Mouse (Mus musculus) heart, embryonic 13.5 days (tissue): ENCODE data around the gene Troap. TPM values are rescaled to one million over a fixed set of nuclear protein-coding genes. Genes with fewer than 3 reads are reported as not detected.

Experiments used
- ATAC-seq: fragments of 200-750 bp; cut with Nextera tagmentation; 2 replicates; pipeline ENCODE4 v1.8.0; 2017; ENCODE audit warnings: moderate TSS enrichment; ENCODE audit not compliant: insufficient number of reproducible peaks, low FRiP score, low TSS enrichment; ENCODE audit errors: extremely low read depth
- H3K27ac ChIP-seq: fragments of 300-500 bp; sonication (generic); replicated peaks from 2 replicates; pipeline ENCODE4 v1.5.1; 2015; ENCODE audit warnings: moderate library complexity, mild to moderate bottlenecking, inconsistent platforms
- H3K27me3 ChIP-seq: fragments of 300-500 bp; sonication (generic); replicated peaks from 2 replicates; pipeline ENCODE4 v1.6.1; 2015; ENCODE audit warnings: mild to moderate bottlenecking, inconsistent platforms
- H3K36me3 ChIP-seq: fragments of 300-500 bp; sonication (generic); 2 replicates; pipeline ENCODE4 v1.6.1; 2015; ENCODE audit warnings: mild to moderate bottlenecking, inconsistent platforms
- H3K4me1 ChIP-seq: fragments of 300-500 bp; sonication (generic); 2 replicates; pipeline ENCODE4 v1.6.1; 2015; ENCODE audit warnings: inconsistent platforms
- H3K4me2 ChIP-seq: fragments of 300-500 bp; sonication (generic); 2 replicates; pipeline ENCODE4 v1.6.1; 2015; ENCODE audit warnings: inconsistent platforms, mild to moderate bottlenecking, moderate library complexity
- H3K4me3 ChIP-seq: fragments of 300-500 bp; sonication (generic); 2 replicates; pipeline ENCODE4 v1.5.1; 2015; ENCODE audit warnings: moderate library complexity, mild to moderate bottlenecking, inconsistent platforms
- H3K9ac ChIP-seq: fragments of 300-500 bp; sonication (generic); 2 replicates; pipeline ENCODE4 v1.6.1; 2015; ENCODE audit warnings: inconsistent platforms, mild to moderate bottlenecking, moderate library complexity
- H3K9me3 ChIP-seq: fragments of 300-500 bp; sonication (generic); 2 replicates; pipeline ENCODE4 v1.6.1; 2016; ENCODE audit warnings: inconsistent platforms
- WGBS: fragments of 180-500 bp; shearing (Covaris S2); methylation state at CpG from one replicate; pipeline ENCODE4 v1.1.7; 2015; ENCODE audit warnings: mixed read lengths; 5-methylcytosine and 5-hydroxymethylcytosine counted together
- polyA plus RNA-seq: library from polyadenylated mRNA; unstranded; fragments of >200 nt; fragmentation: Nextera tagmentation; extraction: Ambion mirVana; gene quantifications from 2 replicates; pipeline ENCODE4 v1.2.1, GENCODE M21; 2015

Troap gene
- polyA plus RNA-seq, 1 experiment from 2014 or later, result 27.8 TPM

- ATAC-seq, result no peak
- Histone ChIP-seq H3K36me3 (no peaks in the 10 kb centered on the region), H3K4me1 (no peaks in the 10 kb centered on the region), H3K27me3 (0 out of 2 replicates have a peak, but pooled peaks cover 4% of the 10 kb centered on the region), H3K4me3 (no peak overlapping the region), H3K9me3 (no peaks in the 10 kb centered on the region), H3K9ac (no peak overlapping the region), H3K4me2 (no peak overlapping the region), H3K27ac (no peak overlapping the region)
- 62% methylated on average over 7 of the region's 7 CpGs for WGBS
These were observed 30.9 kb downstream of the Troap start for GRCm38 (mm10) chr15:99105238-99105637.

- Histone ChIP-seq H3K27ac (no peak overlapping the region), H3K4me1 (no peaks in the 10 kb centered on the region), H3K36me3 (no peaks in the 10 kb centered on the region), H3K9ac (no peak overlapping the region), H3K9me3 (no peaks in the 10 kb centered on the region), H3K27me3 (no peaks in the 10 kb centered on the region), H3K4me2 (no peak overlapping the region), H3K4me3 (no peak overlapping the region)
- 71% methylated on average over 3 of the region's 3 CpGs for WGBS
- no peak for ATAC-seq
These were observed 33.5 kb downstream of the Troap start for GRCm38 (mm10) chr15:99107866-99108265.

GRCm38 (mm10) chr15:99111139-99111538 is 36.8 kb downstream of the Troap start:
- Histone ChIP-seq H3K27me3 (no peaks in the 10 kb centered on the region), H3K36me3 (no peaks in the 10 kb centered on the region), H3K27ac (0 out of 2 replicates have a peak overlapping the region, but pooled peaks have one; percentile 4), H3K9ac (no peak overlapping the region), H3K9me3 (no peaks in the 10 kb centered on the region), H3K4me3 (no peak overlapping the region), H3K4me1 (0 out of 2 replicates have a peak, but pooled peaks cover 5% of the 10 kb centered on the region), H3K4me2 (no peak overlapping the region)
- WGBS, result 72% methylated on average over 3 of the region's 3 CpGs
- ATAC-seq, result no peak

- peak overlapping the region; percentile 4; the same call in 1 of the 2 replicates for H3K27ac ChIP-seq
These were observed 37.4 kb downstream of the Troap start for GRCm38 (mm10) chr15:99111809-99112208.

GRCm38 (mm10) chr15:99112843-99113395 is 38.5 kb downstream of the Troap start:
- Histone ChIP-seq H3K9ac (no peak overlapping the region), H3K4me1 (0 out of 2 replicates have a peak, but pooled peaks cover 5% of the 10 kb centered on the region), H3K27me3 (no peaks in the 10 kb centered on the region), H3K27ac (no peak overlapping the region), H3K4me2 (peak overlapping the region; percentile 48), H3K4me3 (peak overlapping the region; percentile 3; the same call in 1 of the 2 replicates), H3K9me3 (no peaks in the 10 kb centered on the region), H3K36me3 (no peaks in the 10 kb centered on the region)
- no peak for ATAC-seq
- WGBS, result 66% methylated on average over 11 of the region's 11 CpGs

More at GRCm38 (mm10) chr15:99111809-99112208, 37.4 kb downstream of the Troap start:
- Histone ChIP-seq H3K9me3 (no peaks in the 10 kb centered on the region), H3K4me1 (0 out of 2 replicates have a peak, but pooled peaks cover 5% of the 10 kb centered on the region), H3K4me2 (no peak overlapping the region), H3K4me3 (no peak overlapping the region), H3K27me3 (no peaks in the 10 kb centered on the region), H3K36me3 (no peaks in the 10 kb centered on the region), H3K9ac (no peak overlapping the region)
- 54% methylated on average over 4 of the region's 4 CpGs for WGBS
- ATAC-seq, result no peak

GRCm38 (mm10) chr15:99113396-99113975 is 39.1 kb downstream of the Troap start:
- WGBS, result 10% methylated on average over 9 of the region's 9 CpGs

GRCm38 (mm10) chr15:99114312-99115064 is 40.1 kb downstream of the Troap start:
- Histone ChIP-seq H3K4me3 (no peak overlapping the region), H3K4me2 (no peak overlapping the region), H3K36me3 (no peaks in the 10 kb centered on the region), H3K9ac (no peak overlapping the region), H3K27me3 (no peaks in the 10 kb centered on the region), H3K4me1 (0 out of 2 replicates have a peak, but pooled peaks cover 5% of the 10 kb centered on the region), H3K9me3 (no peaks in the 10 kb centered on the region), H3K27ac (peak overlapping the region; percentile 33; the same call in 1 of the 2 replicates)
- 62% methylated on average over 14 of the region's 14 CpGs for WGBS
- ATAC-seq, result no peak

More at GRCm38 (mm10) chr15:99113396-99113975, 39.1 kb downstream of the Troap start:
- Histone ChIP-seq H3K4me3 (peak overlapping the region; percentile 3; the same call in 1 of the 2 replicates), H3K4me2 (peak overlapping the region; percentile 48), H3K9me3 (no peaks in the 10 kb centered on the region), H3K4me1 (0 out of 2 replicates have a peak, but pooled peaks cover 5% of the 10 kb centered on the region), H3K27me3 (no peaks in the 10 kb centered on the region), H3K9ac (no peak overlapping the region), H3K36me3 (no peaks in the 10 kb centered on the region), H3K27ac (no peak overlapping the region)
- no peak for ATAC-seq

GRCm38 (mm10) chr15:99115065-99115423 is 40.7 kb downstream of the Troap start:
- ATAC-seq, result no peak
- Histone ChIP-seq H3K4me1 (0 out of 2 replicates have a peak, but pooled peaks cover 5% of the 10 kb centered on the region), H3K27me3 (no peaks in the 10 kb centered on the region), H3K36me3 (no peaks in the 10 kb centered on the region), H3K9ac (no peak overlapping the region), H3K4me3 (no peak overlapping the region), H3K4me2 (no peak overlapping the region), H3K9me3 (no peaks in the 10 kb centered on the region), H3K27ac (no peak overlapping the region)
- 79% methylated on average over 7 of the region's 7 CpGs for WGBS

- peak overlapping the region; percentile 68 for H3K27ac ChIP-seq
- no peak overlapping the region for H3K9ac ChIP-seq
- H3K27me3 ChIP-seq, result no peaks in the 10 kb centered on the region
- H3K36me3 ChIP-seq, result no peaks in the 10 kb centered on the region
- 21% methylated on average over 11 of the region's 11 CpGs for WGBS
- ATAC-seq, result peak; percentile 63; the same call in 1 of the 2 replicates
- no peaks in the 10 kb centered on the region for H3K9me3 ChIP-seq
- H3K4me1 ChIP-seq, result peaks cover 11% of the 10 kb centered on the region
- peak overlapping the region; percentile 14; the same call in 1 of the 2 replicates for H3K4me2 ChIP-seq
- H3K4me3 ChIP-seq, result no peak overlapping the region
These were observed 42.2 kb downstream of the Troap start for GRCm38 (mm10) chr15:99116539-99116938.

- ATAC-seq, result no peak
- Histone ChIP-seq H3K27me3 (no peaks in the 10 kb centered on the region), H3K36me3 (no peaks in the 10 kb centered on the region), H3K4me2 (peak overlapping the region; percentile 49), H3K4me1 (peaks cover 12% of the 10 kb centered on the region), H3K9me3 (no peaks in the 10 kb centered on the region), H3K4me3 (no peak overlapping the region), H3K27ac (peak overlapping the region; percentile 50; the same call in 1 of the 2 replicates), H3K9ac (peak overlapping the region; percentile 69)
- WGBS, result 11% methylated on average over 11 of the region's 11 CpGs
These were observed 46.4 kb downstream of the Troap start for GRCm38 (mm10) chr15:99120814-99121213.

- H3K9ac ChIP-seq, result no peak overlapping the region
- H3K27ac ChIP-seq, result no peak overlapping the region
- no peak overlapping the region for H3K4me2 ChIP-seq
- H3K4me1 ChIP-seq, result peaks cover 15% of the 10 kb centered on the region
- 80% methylated on average over 2 of the region's 2 CpGs for WGBS
- no peak for ATAC-seq
- H3K9me3 ChIP-seq, result no peaks in the 10 kb centered on the region
- H3K4me3 ChIP-seq, result no peak overlapping the region
- H3K36me3 ChIP-seq, result no peaks in the 10 kb centered on the region
- H3K27me3 ChIP-seq, result no peaks in the 10 kb centered on the region
These were observed 48.3 kb downstream of the Troap start for GRCm38 (mm10) chr15:99122642-99123041.
